Mouse (Mus musculus) liver, embryonic 13.5 days (tissue): ENCODE measurements around the gene Sertad2. TPM values are rescaled to one million over a fixed set of nuclear protein-coding genes. Genes with fewer than 3 reads are reported as not detected.
A peak's percentile ranks its signal among the peaks of the same experiment; 100 is the strongest.

Experiments
- ATAC-seq: fragments of 200-750 bp; cut with Nextera tagmentation; 2 replicates; pipeline ENCODE4 v1.8.0; 2017; ENCODE audit warnings: low read depth, mild to moderate bottlenecking, moderate number of reproducible peaks, moderate library complexity
- DNase-seq: peaks from one replicate; pipeline ENCODE4 v3.0.0; 2022
- H3K27ac ChIP-seq: fragments of 300-500 bp; sonication (generic); 2 replicates; pipeline ENCODE4 v1.5.1; 2015; ENCODE audit warnings: moderate library complexity, mild to moderate bottlenecking, inconsistent platforms
- H3K27me3 ChIP-seq: fragments of 300-500 bp; sonication (generic); 2 replicates; pipeline ENCODE4 v1.6.1; 2015; ENCODE audit warnings: mild to moderate bottlenecking, inconsistent platforms
- H3K36me3 ChIP-seq: fragments of 300-500 bp; sonication (generic); 2 replicates; pipeline ENCODE4 v1.6.1; 2015; ENCODE audit warnings: mild to moderate bottlenecking, inconsistent platforms
- H3K4me1 ChIP-seq: fragments of 300-500 bp; sonication (generic); replicated peaks from 2 replicates; pipeline ENCODE4 v1.6.1; 2015; ENCODE audit warnings: inconsistent platforms
- H3K4me2 ChIP-seq: fragments of 300-500 bp; sonication (generic); 2 replicates; pipeline ENCODE4 v1.6.1; 2015; ENCODE audit warnings: inconsistent platforms, mild to moderate bottlenecking, moderate library complexity
- H3K4me3 ChIP-seq: fragments of 300-500 bp; sonication (generic); replicated peaks from 2 replicates; pipeline ENCODE4 v1.5.1; 2015; ENCODE audit warnings: mild to moderate bottlenecking, inconsistent platforms
- H3K9ac ChIP-seq: fragments of 300-500 bp; sonication (generic); 2 replicates; pipeline ENCODE4 v1.6.1; 2015; ENCODE audit warnings: mild to moderate bottlenecking, inconsistent platforms
- H3K9me3 ChIP-seq: fragments of 300-500 bp; sonication (generic); replicated peaks from 2 replicates; pipeline ENCODE4 v1.6.1; 2016; ENCODE audit warnings: inconsistent platforms
- WGBS: fragments of 180-500 bp; shearing (Covaris S2); methylation state at CpG from one replicate; pipeline ENCODE4 v1.1.7; 2015; ENCODE audit not compliant: insufficient replicate concordance; 5-methylcytosine and 5-hydroxymethylcytosine counted together
- polyA plus RNA-seq: library from polyadenylated mRNA; unstranded; fragments of >200 nt; fragmentation: Nextera tagmentation; extraction: Ambion mirVana; gene quantifications from 2 replicates; pipeline ENCODE4 v1.2.1, GENCODE M21; 2015

Gene Sertad2
- polyA plus RNA-seq, 1 experiment from 2014 or later = 37.4 TPM

DNA sequence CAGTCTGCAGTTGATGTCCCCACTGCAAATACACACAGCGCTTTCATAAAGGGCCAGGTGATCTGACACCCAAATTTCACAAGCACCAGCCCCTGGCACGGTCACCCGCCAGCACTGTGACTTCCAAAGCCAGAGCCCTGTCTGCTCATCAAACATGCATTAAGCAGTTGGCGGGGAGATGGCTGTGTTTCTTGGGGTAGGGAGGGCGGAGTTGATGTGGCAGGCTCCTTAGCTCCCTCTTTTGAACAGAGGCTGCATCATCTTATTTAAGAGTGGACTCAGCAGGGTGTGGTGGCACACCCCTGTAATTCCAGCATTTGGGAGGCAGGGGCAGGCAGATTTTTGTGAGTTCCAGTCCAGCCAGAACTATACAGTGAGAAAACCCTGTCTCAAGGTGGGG, 106.4 kb downstream of the Sertad2 start:
- no peaks in the 10 kb centered on the region for H3K27me3 ChIP-seq
- H3K27ac ChIP-seq = no peak overlapping the region
- whole genome bisulfite sequencing = 92% methylated on average over 5 of the region's 5 CpGs
- H3K9me3 ChIP-seq = no peaks in the 10 kb centered on the region
- peaks cover 40% of the 10 kb centered on the region for H3K4me1 ChIP-seq
- H3K36me3 ChIP-seq = peaks cover 66% of the 10 kb centered on the region
- no peak for DNase-seq
- H3K4me2 ChIP-seq = no peak overlapping the region
- no peak for ATAC-seq
- H3K4me3 ChIP-seq = no peak overlapping the region
- no peak overlapping the region for H3K9ac ChIP-seq

DNA sequence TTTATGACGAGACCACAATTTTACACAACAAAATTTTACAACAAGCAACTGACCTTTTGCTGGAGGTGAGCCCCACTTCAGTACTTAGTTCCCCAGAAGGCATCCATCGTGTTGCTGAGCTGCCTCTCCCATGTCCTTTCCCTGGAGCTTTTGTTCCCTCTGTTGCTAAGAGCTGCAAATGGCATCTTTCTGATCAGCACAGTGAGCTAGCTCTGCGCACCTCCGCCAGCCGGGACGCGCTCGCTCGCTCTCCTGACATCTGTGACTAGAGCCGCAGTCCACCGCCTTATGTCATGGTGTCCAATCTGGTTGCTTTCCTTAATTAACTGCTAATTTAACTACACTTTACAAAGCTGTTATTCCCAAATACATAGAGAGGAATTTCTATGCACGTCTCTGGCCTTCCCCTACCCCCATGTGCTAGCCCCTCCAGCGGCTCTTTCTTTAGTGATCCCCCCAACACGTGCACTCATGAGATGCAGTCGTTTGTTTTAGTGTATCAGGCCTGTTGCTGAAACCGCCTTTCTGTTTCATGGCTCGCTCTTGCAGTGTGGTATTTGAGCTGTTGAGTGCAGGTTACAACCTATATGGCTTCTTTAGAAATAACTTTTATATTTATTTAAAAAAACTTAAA, 107.1 kb downstream of the Sertad2 start:
- DNase-seq (no peak), ATAC-seq (no peak)
- no peak overlapping the region for H3K27ac ChIP-seq
- H3K9me3 ChIP-seq = no peaks in the 10 kb centered on the region
- no peak overlapping the region for H3K9ac ChIP-seq
- no peak overlapping the region for H3K4me3 ChIP-seq
- H3K4me2 ChIP-seq = no peak overlapping the region
- H3K4me1 ChIP-seq = peaks cover 36% of the 10 kb centered on the region
- H3K36me3 ChIP-seq = peaks cover 68% of the 10 kb centered on the region
- WGBS = 91% methylated on average over 17 of the region's 17 CpGs
- no peaks in the 10 kb centered on the region for H3K27me3 ChIP-seq

DNA sequence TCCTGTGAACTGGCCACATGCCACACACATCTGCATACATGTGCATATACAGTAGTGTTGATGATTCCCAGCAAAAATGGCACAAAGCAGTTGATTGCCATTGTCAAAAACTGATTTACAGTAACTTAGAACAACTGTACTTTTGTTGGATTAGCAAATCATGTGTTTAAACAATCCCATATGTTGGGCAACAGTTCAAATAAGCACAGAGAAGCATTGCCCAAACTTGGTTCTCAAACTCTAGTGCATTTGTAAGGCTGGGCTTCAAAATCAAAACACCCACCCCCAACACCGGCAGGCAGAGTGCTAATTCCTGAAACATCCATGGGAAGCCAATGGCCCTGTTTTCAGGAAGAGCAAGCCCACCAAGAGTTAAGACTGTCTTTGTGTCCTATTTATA, 108.1 kb downstream of the Sertad2 start:
- Histone ChIP-seq H3K9ac (no peak overlapping the region), H3K4me1 (peaks cover 41% of the 10 kb centered on the region), H3K9me3 (no peaks in the 10 kb centered on the region), H3K36me3 (peaks cover 68% of the 10 kb centered on the region), H3K4me2 (no peak overlapping the region), H3K4me3 (no peak overlapping the region), H3K27ac (no peak overlapping the region), H3K27me3 (no peaks in the 10 kb centered on the region)
- ATAC-seq = no peak
- WGBS = 74% methylated on average over 1 of the region's 1 CpGs
- no peak for DNase-seq

DNA sequence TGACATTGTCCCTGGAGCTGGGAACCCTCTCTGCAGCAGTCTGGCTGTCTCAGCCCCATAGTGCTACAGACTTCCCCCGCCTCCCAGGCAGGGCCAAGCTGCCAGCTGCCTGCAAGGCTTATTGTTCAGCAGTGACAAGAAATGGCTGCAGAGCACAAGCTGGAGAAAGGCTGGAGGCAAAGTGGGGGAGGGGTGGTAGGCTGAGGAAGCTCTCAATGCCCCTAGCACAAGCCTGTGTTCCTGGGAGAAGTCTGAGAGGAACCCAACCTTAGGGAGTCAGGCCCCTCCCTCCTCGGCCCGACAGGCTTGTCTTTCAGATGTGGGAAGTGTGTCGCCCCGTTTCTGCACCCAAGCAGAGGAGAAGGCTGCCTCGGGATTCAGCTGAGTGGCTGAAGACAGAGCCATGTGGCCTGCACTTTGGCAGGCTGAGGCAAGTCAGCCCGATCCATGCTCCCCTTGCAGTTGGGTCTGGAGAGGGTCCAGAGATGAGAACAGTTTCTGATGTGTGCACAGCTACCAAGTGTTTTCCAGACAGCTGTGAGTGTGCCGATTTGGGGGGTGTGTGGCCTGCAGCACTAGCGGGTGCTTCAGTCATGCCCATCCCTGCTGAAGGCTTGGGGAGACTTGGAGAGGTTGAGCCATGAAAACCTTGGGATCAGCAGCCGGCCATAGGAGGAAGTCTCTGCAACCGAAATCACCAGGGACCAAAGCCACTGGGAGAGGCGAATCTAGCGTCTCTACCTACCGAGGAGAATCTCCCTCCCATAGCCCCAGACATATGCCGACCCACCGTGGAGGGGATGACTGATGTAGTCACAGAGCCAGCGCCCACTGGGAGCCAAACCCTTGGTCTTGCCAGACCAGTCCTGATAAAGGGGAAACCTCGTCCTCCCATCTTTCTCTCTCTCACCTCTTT, 113.0 kb downstream of the Sertad2 start:
- H3K4me2 ChIP-seq = peak overlapping the region; percentile 37
- no peaks in the 10 kb centered on the region for H3K9me3 ChIP-seq
- H3K36me3 ChIP-seq = peaks cover 35% of the 10 kb centered on the region
- H3K4me1 ChIP-seq = peaks cover 43% of the 10 kb centered on the region
- ATAC-seq (peak; percentile 30), DNase-seq (no peak)
- H3K27ac ChIP-seq = 0 out of 2 replicates have a peak overlapping the region, but pooled peaks have one; percentile 0
- peaks cover 6% of the 10 kb centered on the region; the same call in 1 of the 2 replicates for H3K27me3 ChIP-seq
- 17% methylated on average over 18 of the region's 18 CpGs for WGBS
- 0 out of 2 replicates have a peak overlapping the region, but pooled peaks have one; percentile 15 for H3K9ac ChIP-seq
- 0 out of 2 replicates have a peak overlapping the region, but pooled peaks have one; percentile 7 for H3K4me3 ChIP-seq

DNA sequence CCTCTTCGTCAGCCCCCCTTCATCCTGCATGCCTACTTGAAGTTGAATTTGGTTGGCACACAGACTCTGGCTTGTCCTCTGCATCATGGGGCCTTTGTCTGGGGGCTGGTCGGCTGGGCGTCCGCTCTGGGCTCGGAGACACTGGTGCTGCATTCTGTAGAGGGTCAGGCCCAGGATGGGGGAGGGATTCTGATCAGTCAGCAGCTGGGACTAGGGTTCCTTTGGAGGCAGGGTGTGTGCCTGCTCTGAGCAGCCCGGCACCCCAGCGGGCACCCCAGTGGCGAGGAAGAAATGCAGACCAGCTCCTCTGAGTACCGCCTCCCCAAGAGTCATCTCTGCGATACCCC, 113.6 kb downstream of the Sertad2 start:
- H3K4me3 ChIP-seq = no peak overlapping the region
- no peaks in the 10 kb centered on the region for H3K9me3 ChIP-seq
- WGBS = 26% methylated on average over 10 of the region's 10 CpGs
- H3K4me1 ChIP-seq = peaks cover 39% of the 10 kb centered on the region
- ATAC-seq (no peak), DNase-seq (no peak)
- H3K27ac ChIP-seq = no peak overlapping the region
- H3K36me3 ChIP-seq = peaks cover 29% of the 10 kb centered on the region
- H3K4me2 ChIP-seq = peak overlapping the region; percentile 37
- peaks cover 6% of the 10 kb centered on the region; the same call in 1 of the 2 replicates for H3K27me3 ChIP-seq
- 0 out of 2 replicates have a peak overlapping the region, but pooled peaks have one; percentile 15 for H3K9ac ChIP-seq

DNA sequence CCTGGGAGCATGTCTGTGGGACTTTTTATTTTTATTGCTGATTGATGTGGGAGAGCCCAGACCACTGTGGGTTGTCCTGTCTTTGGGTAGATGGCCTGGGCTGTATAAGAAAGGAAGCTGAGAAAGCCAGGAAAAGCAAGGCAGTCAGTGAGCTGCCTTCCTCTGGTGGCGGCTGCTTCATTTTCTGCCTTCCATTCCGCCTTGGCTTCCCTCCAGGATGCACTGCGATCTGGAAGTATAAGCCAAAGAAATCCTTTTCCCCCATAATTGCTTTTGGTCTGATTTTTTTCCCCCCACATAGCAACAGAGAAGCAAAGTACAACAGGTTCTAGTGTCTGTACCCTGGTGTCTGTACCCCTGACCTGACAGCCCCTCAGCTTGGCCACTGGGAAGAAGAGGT, 116.0 kb downstream of the Sertad2 start:
- Histone ChIP-seq H3K4me1 (peaks cover 33% of the 10 kb centered on the region), H3K27me3 (peaks cover 6% of the 10 kb centered on the region; the same call in 1 of the 2 replicates), H3K36me3 (peaks cover 6% of the 10 kb centered on the region), H3K27ac (no peak overlapping the region), H3K4me3 (no peak overlapping the region), H3K9me3 (no peaks in the 10 kb centered on the region), H3K9ac (no peak overlapping the region), H3K4me2 (no peak overlapping the region)
- WGBS = 95% methylated on average over 3 of the region's 3 CpGs
- DNase-seq (no peak), ATAC-seq (no peak)

DNA sequence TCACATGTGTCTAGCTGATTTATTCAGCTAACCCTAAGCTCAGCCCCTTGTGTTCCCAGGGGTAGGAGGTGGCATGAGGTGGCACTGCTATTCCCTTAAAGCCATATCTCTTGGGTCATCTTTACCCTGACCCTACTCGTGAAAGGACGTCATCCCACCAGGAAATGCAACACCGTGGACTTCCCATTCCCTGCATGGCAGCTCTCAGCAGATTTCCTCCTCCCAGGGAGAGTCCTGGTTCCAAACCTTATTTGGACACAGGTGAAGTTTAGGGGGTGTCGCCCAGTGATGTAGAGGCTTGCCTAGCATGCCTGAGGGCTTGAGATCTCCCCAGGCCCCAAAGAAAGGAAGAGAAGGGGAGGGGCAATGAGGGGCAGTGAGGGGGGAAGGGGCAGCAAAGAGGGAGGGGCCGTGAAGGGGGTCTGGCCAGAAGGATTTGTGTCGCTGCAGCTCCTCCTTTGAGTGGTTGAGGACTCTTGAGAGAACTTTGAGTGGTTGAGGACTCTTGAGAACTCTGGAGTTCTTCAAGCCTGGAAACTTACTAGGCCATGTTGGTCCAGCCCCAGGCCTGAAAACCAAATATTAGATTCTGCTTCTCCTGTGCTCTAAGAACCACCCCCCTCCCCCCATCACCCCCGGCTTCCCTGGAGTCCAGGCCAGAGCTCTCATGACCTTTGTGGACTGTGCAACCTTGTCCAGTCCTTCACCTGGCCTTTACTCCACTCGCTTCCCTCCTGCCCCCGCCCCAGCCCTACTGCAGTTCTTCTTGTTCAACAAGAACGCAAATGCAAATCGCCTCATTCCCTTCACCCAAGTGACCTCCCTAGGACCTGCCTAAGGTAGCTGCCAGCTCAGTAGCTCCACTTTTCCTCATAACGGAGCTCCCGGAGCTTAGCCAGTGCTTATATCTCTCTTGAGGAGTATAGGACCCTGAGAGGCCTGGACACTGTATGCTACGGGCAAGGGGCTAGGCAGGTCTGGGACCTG, 117.4 kb downstream of the Sertad2 start:
- H3K4me1 ChIP-seq = peaks cover 26% of the 10 kb centered on the region
- H3K27ac ChIP-seq = no peak overlapping the region
- ATAC-seq (no peak; the same call in 1 of the 2 replicates), DNase-seq (no peak)
- peaks cover 6% of the 10 kb centered on the region; the same call in 1 of the 2 replicates for H3K27me3 ChIP-seq
- no peak overlapping the region for H3K9ac ChIP-seq
- no peak overlapping the region for H3K4me3 ChIP-seq
- H3K9me3 ChIP-seq = no peaks in the 10 kb centered on the region
- 59% methylated on average over 14 of the region's 14 CpGs for WGBS
- no peaks in the 10 kb centered on the region for H3K36me3 ChIP-seq
- no peak overlapping the region for H3K4me2 ChIP-seq

DNA sequence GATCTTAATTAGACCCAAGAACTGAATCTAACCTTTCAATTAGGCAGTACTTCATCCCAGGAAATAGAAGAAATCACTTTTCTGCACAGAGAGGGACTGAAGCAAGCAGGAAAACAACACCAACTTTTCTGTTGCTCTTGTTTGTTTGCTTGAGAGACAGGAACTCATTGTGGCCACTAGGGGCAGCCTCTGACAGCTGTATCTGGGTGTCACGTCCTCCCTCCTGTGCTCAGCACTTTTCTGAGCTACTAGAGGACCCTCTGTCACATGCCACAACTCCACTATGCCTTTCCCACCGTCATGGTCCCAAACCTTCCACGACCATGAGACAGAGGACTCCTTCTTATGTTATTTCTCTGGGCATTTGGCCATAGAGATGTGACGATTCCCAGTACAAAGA, 118.6 kb downstream of the Sertad2 start:
- DNase-seq (peak; percentile 41), ATAC-seq (no peak)
- Histone ChIP-seq H3K4me3 (no peak overlapping the region), H3K9ac (no peak overlapping the region), H3K9me3 (no peaks in the 10 kb centered on the region), H3K36me3 (no peaks in the 10 kb centered on the region), H3K4me2 (no peak overlapping the region), H3K27me3 (peaks cover 4% of the 10 kb centered on the region; the same call in 1 of the 2 replicates), H3K4me1 (peaks cover 13% of the 10 kb centered on the region), H3K27ac (no peak overlapping the region)
- 25% methylated on average over 4 of the region's 4 CpGs for WGBS

DNA sequence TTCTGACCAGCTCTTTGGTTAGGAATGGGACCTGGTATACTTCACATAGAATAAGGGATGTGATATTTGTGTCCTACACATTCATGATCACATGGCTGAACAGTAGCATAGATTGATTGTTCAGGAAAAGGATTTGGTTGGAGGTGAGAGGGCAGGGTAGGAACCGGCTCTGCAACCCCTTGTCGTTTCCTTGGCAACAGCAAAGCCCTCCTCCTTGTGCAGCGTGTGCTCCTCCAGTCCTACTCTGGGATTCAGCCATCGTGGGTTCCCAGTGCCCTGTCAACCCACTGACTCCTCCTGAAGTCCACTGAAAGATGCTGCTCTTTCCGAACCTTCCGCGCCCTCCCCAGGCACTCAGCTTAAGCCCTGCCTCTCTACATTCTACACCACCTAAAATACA, 119.8 kb downstream of the Sertad2 start:
- Histone ChIP-seq H3K4me2 (no peak overlapping the region), H3K27me3 (no peaks in the 10 kb centered on the region), H3K9me3 (no peaks in the 10 kb centered on the region), H3K9ac (no peak overlapping the region), H3K36me3 (no peaks in the 10 kb centered on the region), H3K4me1 (peaks cover 8% of the 10 kb centered on the region), H3K4me3 (no peak overlapping the region), H3K27ac (no peak overlapping the region)
- no peak for ATAC-seq
- WGBS = 66% methylated on average over 7 of the region's 7 CpGs
- no peak for DNase-seq

DNA sequence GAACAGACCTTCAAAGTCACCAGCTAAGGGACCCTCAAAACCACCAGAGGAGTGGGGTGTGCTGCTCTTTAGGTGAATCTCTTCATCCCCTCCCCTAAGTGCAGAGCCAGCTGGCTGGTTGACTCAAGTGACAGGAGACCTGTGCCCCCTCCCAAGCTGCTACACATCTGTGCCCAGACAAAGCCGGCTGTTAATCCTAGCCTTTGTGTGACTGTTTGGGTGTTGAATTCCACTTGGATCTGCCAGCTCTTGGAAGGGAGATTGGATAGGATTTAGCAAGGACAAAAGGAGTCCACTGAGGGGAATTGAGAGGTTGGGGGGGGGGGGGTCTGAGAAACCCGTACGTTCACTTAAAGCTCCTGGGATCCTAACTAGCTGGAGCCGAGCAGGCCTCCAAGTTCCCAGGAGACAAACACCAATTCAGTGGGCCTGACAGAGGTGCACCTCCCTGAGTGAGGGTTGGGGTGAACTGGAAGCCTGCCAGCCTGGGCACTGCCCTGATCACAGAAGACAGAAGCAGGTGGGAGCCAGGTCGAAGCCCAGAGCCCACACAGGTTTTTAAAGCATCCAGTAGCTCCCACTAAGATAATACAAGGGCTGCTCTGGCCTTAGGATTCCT, 120.6 kb downstream of the Sertad2 start:
- peaks cover 8% of the 10 kb centered on the region for H3K4me1 ChIP-seq
- H3K27me3 ChIP-seq = no peaks in the 10 kb centered on the region
- H3K9me3 ChIP-seq = no peaks in the 10 kb centered on the region
- DNase-seq = no peak
- H3K27ac ChIP-seq = no peak overlapping the region
- WGBS = 70% methylated on average over 5 of the region's 5 CpGs
- no peak for ATAC-seq
- H3K36me3 ChIP-seq = no peaks in the 10 kb centered on the region
- H3K4me3 ChIP-seq = no peak overlapping the region
- H3K9ac ChIP-seq = no peak overlapping the region
- H3K4me2 ChIP-seq = no peak overlapping the region
